Mouse (Mus musculus): Measurements from ENCODE around the gene Mob3b.

DNA sequence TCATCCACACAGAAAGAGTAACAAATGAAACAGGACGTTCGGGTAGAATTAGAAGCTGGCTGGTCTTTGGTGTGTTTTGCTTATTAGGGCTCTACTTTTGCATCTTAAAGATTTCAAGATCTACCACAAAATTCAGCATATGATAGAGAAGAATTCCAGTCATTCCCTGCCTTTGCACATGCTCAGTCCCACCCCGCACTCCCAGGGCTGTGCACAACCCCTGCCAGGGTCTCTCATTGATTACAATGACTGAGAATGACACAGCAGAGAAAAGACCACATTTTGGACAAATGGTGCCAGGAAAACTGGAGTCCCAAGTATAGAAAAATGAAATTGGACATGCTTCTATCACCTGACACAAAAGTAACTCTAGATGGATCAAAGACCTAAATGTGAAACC is 245.1 kb downstream of the Mob3b start:
- TF ChIP-seq CTCF (IDR thresholded peaks at IDR 0.05; ENCODE audit: control insufficient read depth, insufficient read depth, low read length) (no peak), POLR2A (IDR thresholded peaks at IDR 0.05; ENCODE audit: borderline replicate concordance, control insufficient read depth, low read depth, low read length) (no peak)
